9 mouse cellular contexts compared by ENCODE assay signal in genomic region chr10:39450356-39450755, GRCm38 (mm10).
DNase-seq lines count a peak whose midpoint lies in the region; ATAC-seq and TF ChIP-seq lines count a peak whose summit lies in the region.
"Had no signal": no experiment of that assay in that cellular context is flagged by ENCODE, and none has a peak within 500 bp of the region (broad histone marks: within the 10 kb centered on the region; RNA-seq: fewer than 3 reads in every experiment).

No protein-coding gene starts in this region.

- 62% methylated on average over 8 of the region's 8 CpGs for WGBS in heart, embryonic 12.5 days
- WGBS in forebrain, embryonic 15.5 days, result 66% methylated on average over 8 of the region's 8 CpGs
- WGBS in liver, embryonic 16.5 days (ENCODE audit: insufficient replicate concordance), result 69% methylated on average over 8 of the region's 8 CpGs

- H3K36me3 ChIP-seq in heart, embryonic 12.5 days, result no peaks in the 10 kb centered on the region
- no peaks in the 10 kb centered on the region for H3K36me3 ChIP-seq in ES-E14 (ENCODE audit: control insufficient read depth, insufficient read depth, low read length, poor library complexity, severe bottlenecking)
- no peaks in the 10 kb centered on the region for H3K36me3 ChIP-seq in forebrain, embryonic 15.5 days
- no peaks in the 10 kb centered on the region for H3K36me3 ChIP-seq in liver, embryonic 16.5 days (ENCODE audit: control insufficient read depth, insufficient read depth)

- ATAC-seq in heart, embryonic 12.5 days (ENCODE audit: insufficient number of reproducible peaks, low FRiP score), result no peak
- no peak; the same call in 1 of the 2 replicates for ATAC-seq in forebrain, embryonic 15.5 days (replicated peaks)
- ATAC-seq in liver, embryonic 16.5 days (ENCODE audit: low read depth), result no peak
- ATAC-seq: CD4-positive, CD25-positive, alpha-beta regulatory T cell, adult 4 months had no signal

- no peak for DNase-seq in heart, postnatal 36 days
- DNase-seq in ES-E14 (ENCODE audit: low read depth, low spot score), result no peak
- no peak for DNase-seq in adrenal gland, adult 8-10 months
- no peak for DNase-seq in urinary bladder, postnatal 36 days (ENCODE audit: low spot score in 2 of 2)
- no peak for DNase-seq in embryo, embryonic 11 days

- no peak overlapping the region for H3K4me3 ChIP-seq in heart, embryonic 12.5 days
- H3K4me3 ChIP-seq in ES-E14 (ENCODE audit: insufficient read depth in 1 of 2, low read depth in 1 of 2, low read length in 2 of 2, poor library complexity in 1 of 2, severe bottlenecking in 1 of 2), result no peak overlapping the region
- H3K4me3 ChIP-seq in forebrain, embryonic 15.5 days, result no peak overlapping the region
- no peak overlapping the region for H3K4me3 ChIP-seq in liver, embryonic 16.5 days (ENCODE audit: low read depth, low read length)

- no peaks in the 10 kb centered on the region for H3K27me3 ChIP-seq in heart, embryonic 12.5 days (replicated peaks)
- no peaks in the 10 kb centered on the region for H3K27me3 ChIP-seq in forebrain, embryonic 15.5 days
- no peaks in the 10 kb centered on the region for H3K27me3 ChIP-seq in liver, embryonic 16.5 days (ENCODE audit: control insufficient read depth, insufficient read depth, low read depth, low read length)

- no peaks in the 10 kb centered on the region for H3K9me3 ChIP-seq in heart, embryonic 12.5 days (replicated peaks)
- H3K9me3 ChIP-seq in ES-E14 (ENCODE audit: control insufficient read depth, insufficient read depth, low read depth, low read length), result no peaks in the 10 kb centered on the region
- no peaks in the 10 kb centered on the region for H3K9me3 ChIP-seq in forebrain, embryonic 15.5 days
- H3K9me3 ChIP-seq in liver, embryonic 16.5 days (replicated peaks; ENCODE audit: control insufficient read depth, low read length), result no peaks in the 10 kb centered on the region

- H3K4me2 ChIP-seq in heart, embryonic 12.5 days, result no peak overlapping the region
- no peak overlapping the region for H3K4me2 ChIP-seq in forebrain, embryonic 15.5 days (replicated peaks)
- no peak overlapping the region for H3K4me2 ChIP-seq in liver, embryonic 16.5 days (ENCODE audit: low read depth, low read length)

- peak overlapping the region; percentile 55 for H3K27ac ChIP-seq in heart, embryonic 12.5 days (ENCODE audit: poor library complexity, severe bottlenecking)
- no peak overlapping the region for H3K27ac ChIP-seq in ES-E14 (ENCODE audit: insufficient read depth, low read depth, low read length, poor library complexity, severe bottlenecking)
- 0 out of 2 replicates have a peak overlapping the region, but pooled peaks have one; percentile 20 for H3K27ac ChIP-seq in forebrain, embryonic 15.5 days (replicated peaks)
- H3K27ac ChIP-seq in liver, embryonic 16.5 days (ENCODE audit: low read length), result peak overlapping the region; percentile 35; the same call in 1 of the 2 replicates

- in situ Hi-C loops in ES-E14 (cut with MboI; ENCODE audit: low sequenced_read_pairs in 2 of 2, unreplicated experiment in 2 of 2), result no loop called here

- H3K4me1 ChIP-seq in heart, embryonic 12.5 days (replicated peaks), result peaks cover 36% of the 10 kb centered on the region
- peaks cover 0 to 4% of the 10 kb centered on the region in 2 experiments; a peak in 1 of 4 replicates for H3K4me1 ChIP-seq in ES-E14 (ENCODE audit: control insufficient read depth in 2 of 2, insufficient read depth in 2 of 2, low read length in 2 of 2, poor library complexity in 1 of 2)
- H3K4me1 ChIP-seq in forebrain, embryonic 15.5 days, result peaks cover 50% of the 10 kb centered on the region
- H3K4me1 ChIP-seq in liver, embryonic 16.5 days (ENCODE audit: control insufficient read depth, low read depth, low read length), result peaks cover 1% of the 10 kb centered on the region

- intact Hi-C loops in heart, postnatal 36 days (cut with DNase I), result loop anchor here (5.0 kb wide), 1 partner anchor 43 kb away; no protein-coding TSS in a partner anchor

- no peak overlapping the region for H3K9ac ChIP-seq in heart, embryonic 12.5 days
- H3K9ac ChIP-seq in ES-E14 (ENCODE audit: insufficient read depth, low read depth, low read length, poor library complexity, severe bottlenecking), result 0 out of 2 replicates have a peak overlapping the region, but pooled peaks have one; percentile 19
- H3K9ac ChIP-seq in forebrain, embryonic 15.5 days (replicated peaks), result no peak overlapping the region
- no peak overlapping the region for H3K9ac ChIP-seq in liver, embryonic 16.5 days (ENCODE audit: low read depth, low read length)

TF ChIP-seq in ES-E14, 5 proteins besides CTCF, POLR2A, EP300 and RAD21:
- no peak for TF ChIP-seq CHD2 (IDR thresholded peaks at IDR 0.05; ENCODE audit: low read depth, low read length)
- TF ChIP-seq HCFC1 (IDR thresholded peaks at IDR 0.05; ENCODE audit: borderline replicate concordance, insufficient read depth, low read length), result no peak
- TF ChIP-seq MAFK (IDR thresholded peaks at IDR 0.05; ENCODE audit: insufficient read depth, low read depth, low read length), result no peak
- no peak for TF ChIP-seq ZNF384 (IDR thresholded peaks at IDR 0.05; ENCODE audit: low read depth, low read length)
- no peak for TF ChIP-seq ZC3H11A (IDR thresholded peaks at IDR 0.05; ENCODE audit: borderline replicate concordance, low read depth, low read length)
